Mouse (Mus musculus): Measurements from ENCODE around the gene Pprc1.

Gene Pprc1

DNA sequence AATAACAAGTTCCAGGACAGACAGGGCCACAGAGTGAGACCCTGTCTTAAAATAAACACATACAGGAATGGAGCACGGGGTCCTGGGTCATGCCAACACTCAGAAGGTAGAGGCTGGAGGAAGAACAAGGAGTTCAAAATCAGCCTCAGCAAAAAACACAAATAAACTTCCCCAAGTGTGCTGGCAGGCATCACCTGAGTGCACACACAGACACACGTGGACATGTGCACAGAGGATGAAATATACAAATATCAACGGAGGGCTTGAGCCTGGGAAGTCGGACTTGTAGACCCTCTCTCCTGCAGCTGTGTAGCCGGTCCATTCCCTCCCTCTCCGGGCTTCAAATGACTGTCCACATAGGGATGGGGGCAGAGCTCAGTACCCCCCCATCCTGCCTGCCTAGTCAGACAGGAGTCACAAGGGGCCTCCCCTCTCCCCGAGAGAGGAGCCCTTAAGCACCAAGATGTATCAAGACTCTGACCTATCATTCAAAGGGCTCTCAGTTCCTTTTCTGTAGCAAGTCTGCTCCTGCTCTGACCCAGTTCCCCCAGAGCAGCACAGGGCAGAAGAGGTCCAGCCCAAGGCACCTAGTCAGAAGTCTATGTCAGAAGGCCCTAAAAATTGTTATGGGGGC lies 3.3 kb upstream of the Pprc1 start:
- CTCF ChIA-PET, result interaction anchor here in 2 of 4 experiments (0.5 to 1.0 kb wide), 4 partner anchors 34 to 467 kb away, joined by 3 to 10 read pairs (median 4); no protein-coding TSS in a partner anchor

DNA sequence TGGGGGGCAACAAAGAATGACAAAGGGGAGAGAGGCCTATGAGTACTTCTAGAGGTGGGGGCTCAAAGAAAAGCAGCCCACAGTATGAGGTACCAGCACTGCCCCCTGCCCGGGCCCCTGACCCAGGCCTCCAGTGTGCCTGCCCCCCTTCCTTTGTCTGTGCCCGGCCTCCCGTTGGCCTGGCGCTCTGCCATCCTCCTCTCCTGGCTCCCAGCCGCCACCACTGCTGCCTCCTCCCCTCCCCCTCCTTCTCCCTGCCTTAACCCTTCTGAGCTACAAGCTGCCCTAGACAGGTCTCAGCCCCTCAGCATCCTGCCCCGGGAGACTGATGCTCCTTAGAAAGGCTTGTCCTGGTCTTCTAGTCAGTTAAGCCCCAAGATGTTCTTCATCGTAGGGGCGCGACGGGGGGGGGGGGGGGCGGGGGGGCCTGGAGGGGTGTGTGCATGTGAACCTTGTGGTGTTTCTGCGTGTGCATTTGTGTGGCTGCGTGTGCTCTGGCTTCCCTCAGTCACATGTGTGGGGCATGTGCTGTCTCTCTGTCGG lies 2.7 kb upstream of the Pprc1 start:
- CTCF ChIA-PET, result interaction anchor here in 2 of 4 experiments (0.5 to 1.0 kb wide), 5 partner anchors 15 to 468 kb away, joined by 3 to 10 read pairs (median 3); no protein-coding TSS in a partner anchor
- POLR2A ChIA-PET, result interaction anchor here in 2 of 4 experiments (0.6 to 10.9 kb wide), 6 partner anchors 10 to 949 kb away, joined by 3 to 154 read pairs (median 5); partner anchors contain the start of genes Armh3 (in 1 of the 2) and Nolc1 (in 1 of the 2)

More for the DNA sequence above, 3.3 kb upstream of the Pprc1 start:
- POLR2A ChIA-PET, result interaction anchor here in 2 of 4 experiments (0.6 to 10.9 kb wide), 6 partner anchors 9 to 31 kb away, joined by 3 to 154 read pairs (median 28); partner anchors contain the start of gene Nolc1 (in 1 of the 2)

DNA sequence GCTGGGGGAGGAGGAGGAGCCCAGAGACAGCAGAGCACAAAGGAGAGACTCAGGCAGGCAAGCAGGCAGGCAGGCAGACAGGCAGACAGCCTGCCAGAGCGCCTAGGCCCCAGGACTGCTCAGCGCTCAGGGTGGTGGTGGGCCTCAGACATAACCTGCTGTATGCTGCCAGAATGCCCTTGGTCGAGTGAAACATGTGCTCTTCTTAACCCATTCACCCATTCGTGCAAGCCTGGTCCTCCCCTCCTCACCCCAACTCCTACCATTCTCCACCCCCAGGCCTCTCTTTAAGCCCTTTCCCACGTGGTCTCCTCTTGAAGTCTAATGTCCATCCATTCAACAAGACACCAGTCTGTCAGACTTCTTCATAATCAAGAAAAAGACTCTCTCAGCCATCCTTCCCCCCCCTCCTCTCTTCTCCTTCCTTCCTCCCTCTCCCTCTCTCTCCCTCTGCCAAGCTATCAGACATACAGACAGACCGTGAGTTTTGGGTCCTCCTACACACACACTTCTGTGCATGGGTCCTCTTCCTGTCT lies 2.1 kb upstream of the Pprc1 start:
- POLR2A ChIA-PET, result interaction anchor here in 2 of 4 experiments (0.6 to 10.9 kb wide), 9 partner anchors 10 to 948 kb away, joined by 3 to 154 read pairs (median 6); partner anchors contain the start of genes Armh3 (in 1 of the 2) and Nolc1 (in 1 of the 2)
- CTCF ChIA-PET, result interaction anchor here in 2 of 4 experiments (0.6 to 1.0 kb wide), 3 partner anchors 15 to 468 kb away, joined by 3 read pairs; no protein-coding TSS in a partner anchor

DNA sequence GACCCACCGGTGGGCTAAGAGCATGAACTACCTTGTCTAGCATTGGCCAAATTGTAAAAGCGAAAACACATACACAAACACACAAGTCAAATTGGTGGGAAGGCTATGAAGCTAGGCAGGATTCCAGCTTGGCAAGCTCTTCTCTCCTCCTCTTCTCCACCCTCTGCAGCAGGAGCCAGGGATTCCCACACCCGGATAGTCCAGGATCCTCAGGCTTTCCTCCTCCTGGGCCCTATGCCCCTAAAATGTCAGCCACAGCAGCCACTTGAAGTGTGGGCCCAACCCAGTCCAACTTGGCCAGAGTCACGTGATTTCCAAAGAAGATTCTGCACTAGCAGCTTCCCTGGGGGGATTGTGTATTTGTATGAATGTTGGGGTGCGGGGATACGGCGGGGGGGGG lies 1.3 kb upstream of the Pprc1 start:
- ChIA-PET POLR2A (interaction anchor here (0.6 to 9.0 kb wide), 13 partner anchors 9 to 682 kb away, joined by 3 to 135 read pairs (median 5); partner anchors contain the start of genes Gbf1 (in 1 of the 4) and Nolc1 (in 1 of the 4)), CTCF (interaction anchor here in 2 of 4 experiments (0.6 to 0.7 kb wide), 3 partner anchors 227 to 749 kb away, joined by 3 to 5 read pairs (median 4); no protein-coding TSS in a partner anchor)

DNA sequence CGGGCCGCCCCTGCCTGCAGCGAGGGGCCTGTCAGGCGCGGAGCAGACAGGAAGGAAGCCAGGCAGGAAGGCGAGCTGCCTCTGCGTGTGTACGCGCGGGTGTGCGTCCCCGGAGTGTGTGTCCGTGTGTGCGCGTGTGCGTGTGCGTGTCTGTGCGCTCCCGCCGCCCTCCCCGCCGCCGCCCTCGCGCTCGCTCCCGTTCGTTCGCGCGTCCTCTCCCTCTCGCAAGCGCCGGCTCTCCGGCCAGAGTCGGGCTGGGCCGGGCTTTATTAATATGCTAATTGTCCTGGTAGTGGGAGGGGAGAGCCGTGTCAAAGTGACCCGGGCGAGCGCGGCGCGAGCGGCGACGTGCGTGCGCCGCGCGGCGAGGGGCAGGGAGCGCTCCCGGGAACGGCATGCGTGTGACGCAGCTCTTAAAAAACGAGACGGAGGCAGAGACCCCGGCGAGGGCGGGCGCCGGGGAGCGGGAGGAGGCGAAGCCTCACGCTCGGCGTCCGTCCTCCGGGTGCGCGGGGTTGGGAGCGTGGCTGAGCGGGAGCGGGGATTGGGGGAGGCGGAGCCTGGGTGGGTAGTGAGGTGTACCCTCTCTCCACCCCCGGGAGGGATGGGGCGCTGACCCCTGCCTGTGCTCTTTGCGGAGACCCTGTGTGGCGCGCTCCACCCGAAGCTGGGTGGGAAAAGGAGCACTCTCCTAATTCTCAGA lies 458 bp downstream of the Pprc1 start, which contains the start of gene Ldb1:
TSS of gene Ldb1 (minus strand) at position 222 of the 703 bp plus-strand sequence.
- POLR2A ChIA-PET, result interaction anchor here (0.5 to 6.6 kb wide), 32 partner anchors 8 to 653 kb away, joined by 3 to 275 read pairs (median 6); partner anchors contain the start of genes Nolc1 (in 3 of the 4), Hps6 (in 2 of the 4), Armh3 (in 1 of the 4) and Fbxl15 (in 1 of the 4)

DNA sequence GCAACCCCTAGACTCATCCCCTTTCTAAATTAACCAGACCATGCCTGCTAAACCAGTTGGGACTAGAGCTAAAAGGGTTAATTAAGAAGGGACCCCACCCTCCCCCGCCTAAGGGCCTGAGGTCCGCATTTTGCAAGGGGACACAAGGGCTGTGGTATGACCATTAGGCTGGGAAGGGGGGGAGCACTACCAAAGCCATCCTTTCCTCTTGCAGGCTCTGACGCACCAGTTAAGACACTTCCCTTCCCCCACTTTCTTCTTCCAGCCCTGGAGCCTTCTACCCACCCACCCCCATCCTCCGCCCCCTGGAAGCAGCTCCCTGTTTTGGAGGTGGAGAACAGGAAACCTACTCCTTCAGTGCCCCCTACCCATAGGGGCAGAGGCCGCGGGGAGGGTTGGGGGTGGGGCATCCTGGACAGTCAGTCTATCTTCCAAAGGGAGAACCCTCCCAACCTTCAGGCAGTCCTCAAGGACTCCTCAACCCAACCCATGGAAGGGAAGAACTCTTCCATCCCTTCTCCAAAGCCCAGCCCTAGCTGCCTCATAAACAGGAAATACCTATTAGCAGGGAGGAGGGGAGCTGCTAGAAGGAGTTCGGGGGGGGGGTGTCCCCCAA lies 1.1 kb downstream of the Pprc1 start:
- POLR2A ChIA-PET, result interaction anchor here (0.5 to 6.6 kb wide), 56 partner anchors 8 to 1770 kb away, joined by 3 to 275 read pairs (median 4); partner anchors contain the start of genes Nolc1 (in 4 of the 4), Hps6 (in 2 of the 4), Armh3 (in 1 of the 4) and Fbxl15 (in 1 of the 4)

More for the DNA sequence above, 458 bp downstream of the Pprc1 start, which contains the start of gene Ldb1:
- CTCF ChIA-PET, result interaction anchor here in 3 of 4 experiments (0.7 to 2.9 kb wide), 15 partner anchors 8 to 1397 kb away, joined by 3 to 9 read pairs (median 4); partner anchors contain the start of genes Nfkb2 (in 1 of the 3) and Sufu (in 1 of the 3)

DNA sequence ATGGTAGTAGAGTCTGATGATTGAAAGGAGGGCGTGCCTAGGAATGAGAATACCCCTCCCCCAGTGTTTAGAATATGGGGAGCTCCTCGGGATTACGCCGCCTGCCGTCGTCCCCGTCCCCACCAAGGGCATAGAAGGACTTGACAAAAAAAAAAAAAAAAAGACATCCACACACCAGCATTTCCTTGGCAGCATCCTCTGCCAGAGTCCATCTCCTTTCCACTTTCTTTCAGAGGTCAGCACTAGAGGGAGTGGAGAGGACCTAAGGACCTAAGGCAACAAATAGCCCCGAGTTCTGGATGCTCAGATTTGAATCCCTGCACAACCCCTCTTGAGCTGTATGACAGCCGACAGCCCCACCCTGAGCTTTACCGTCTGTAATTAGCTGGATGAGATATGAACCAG lies 1.9 kb downstream of the Pprc1 start:
- CTCF ChIA-PET, result interaction anchor here (0.6 to 2.9 kb wide), 16 partner anchors 8 to 503 kb away, joined by 3 to 9 read pairs (median 5); partner anchors contain the start of gene Nfkb2 (in 1 of the 4)
- POLR2A ChIA-PET, result interaction anchor here (0.6 to 6.6 kb wide), 46 partner anchors 8 to 811 kb away, joined by 3 to 275 read pairs (median 4); partner anchors contain the start of genes Nolc1 (in 3 of the 4), Hps6 (in 2 of the 4), Actr1a (in 1 of the 4) and Gbf1 (in 1 of the 4)

More for the DNA sequence above, 1.1 kb downstream of the Pprc1 start:
- CTCF ChIA-PET, result interaction anchor here (0.5 to 2.9 kb wide), 29 partner anchors 7 to 1396 kb away, joined by 3 to 9 read pairs (median 4); partner anchors contain the start of genes Nfkb2 (in 1 of the 4) and Sufu (in 1 of the 4)

DNA sequence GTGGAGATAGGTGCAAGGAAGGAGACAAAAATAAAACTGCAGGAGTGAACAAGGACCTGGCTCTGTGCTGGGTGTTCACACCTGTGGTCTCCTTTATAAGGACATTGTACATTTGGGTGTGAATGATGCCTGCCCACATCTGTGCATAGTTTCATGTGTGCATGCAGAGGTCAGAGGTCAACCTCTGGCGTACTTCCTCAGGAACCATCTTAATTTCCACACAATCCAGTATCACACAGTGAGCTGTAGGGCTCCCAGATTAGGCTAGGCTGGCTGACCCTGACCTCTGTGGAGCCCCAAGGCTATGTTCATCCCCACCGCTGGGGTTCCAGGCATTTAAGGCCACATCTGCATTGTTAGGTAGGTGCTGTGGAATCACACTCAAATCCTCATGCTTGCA lies 2.7 kb downstream of the Pprc1 start:
- ChIA-PET POLR2A (interaction anchor here (0.5 to 6.6 kb wide), 38 partner anchors 8 to 820 kb away, joined by 3 to 275 read pairs (median 4); partner anchors contain the start of genes Nolc1 (in 2 of the 4), Actr1a (in 1 of the 4), Hps6 (in 1 of the 4) and Kcnip2 (in 1 of the 4)), CTCF (interaction anchor here (0.6 to 2.9 kb wide), 6 partner anchors 8 to 749 kb away, joined by 4 to 8 read pairs (median 6); no protein-coding TSS in a partner anchor)

DNA sequence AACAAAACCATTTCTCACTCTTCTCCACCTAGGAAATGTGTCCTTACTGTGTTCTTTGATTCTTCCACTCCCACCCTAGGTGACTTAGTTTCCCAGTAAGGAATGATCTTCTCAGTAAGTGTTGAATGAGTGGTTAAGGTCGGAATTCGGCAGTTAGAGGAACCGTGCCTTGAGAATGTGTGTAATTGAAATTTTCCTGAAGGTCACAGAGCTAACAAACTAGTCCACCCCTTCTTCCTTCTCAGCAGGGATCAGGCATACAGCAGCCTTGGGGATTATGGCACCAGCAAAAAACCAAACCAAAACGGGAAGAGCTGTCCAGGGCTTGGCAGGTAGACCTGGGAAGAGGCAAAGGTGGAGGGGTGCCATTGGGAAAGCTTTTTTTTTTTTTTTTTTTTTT lies 4.4 kb downstream of the Pprc1 start:
- CTCF ChIA-PET, result interaction anchor here (0.5 to 2.1 kb wide), 9 partner anchors 9 to 461 kb away, joined by 3 to 8 read pairs (median 4); no protein-coding TSS in a partner anchor
- POLR2A ChIA-PET, result interaction anchor here (0.6 to 6.6 kb wide), 23 partner anchors 10 to 451 kb away, joined by 3 to 275 read pairs (median 5); partner anchors contain the start of genes Gbf1 (in 1 of the 4) and Nolc1 (in 1 of the 4)

DNA sequence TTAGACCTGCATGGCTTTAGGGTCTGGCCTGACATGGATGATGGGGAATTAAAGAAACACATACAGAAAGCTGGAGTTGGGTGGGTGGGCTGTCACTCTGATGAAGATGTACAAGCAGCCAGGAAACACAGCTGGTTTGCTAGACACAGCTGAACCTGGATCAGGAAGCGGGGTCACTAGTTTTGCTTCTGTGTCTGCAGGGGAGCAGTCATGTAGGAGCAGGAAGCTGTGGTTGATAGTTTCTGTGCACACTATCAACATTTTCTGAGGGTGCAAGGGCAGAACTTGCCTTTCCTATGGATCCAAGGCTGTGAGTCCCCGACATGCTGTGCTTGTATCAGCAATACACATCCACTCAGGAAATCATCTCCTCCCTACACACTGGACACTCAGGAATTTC lies 5.8 kb downstream of the Pprc1 start:
- ChIA-PET CTCF (no interaction called here), POLR2A (interaction anchor here in 3 of 4 experiments (0.6 to 6.6 kb wide), 13 partner anchors 9 to 827 kb away, joined by 3 to 275 read pairs (median 6); no protein-coding TSS in a partner anchor)

DNA sequence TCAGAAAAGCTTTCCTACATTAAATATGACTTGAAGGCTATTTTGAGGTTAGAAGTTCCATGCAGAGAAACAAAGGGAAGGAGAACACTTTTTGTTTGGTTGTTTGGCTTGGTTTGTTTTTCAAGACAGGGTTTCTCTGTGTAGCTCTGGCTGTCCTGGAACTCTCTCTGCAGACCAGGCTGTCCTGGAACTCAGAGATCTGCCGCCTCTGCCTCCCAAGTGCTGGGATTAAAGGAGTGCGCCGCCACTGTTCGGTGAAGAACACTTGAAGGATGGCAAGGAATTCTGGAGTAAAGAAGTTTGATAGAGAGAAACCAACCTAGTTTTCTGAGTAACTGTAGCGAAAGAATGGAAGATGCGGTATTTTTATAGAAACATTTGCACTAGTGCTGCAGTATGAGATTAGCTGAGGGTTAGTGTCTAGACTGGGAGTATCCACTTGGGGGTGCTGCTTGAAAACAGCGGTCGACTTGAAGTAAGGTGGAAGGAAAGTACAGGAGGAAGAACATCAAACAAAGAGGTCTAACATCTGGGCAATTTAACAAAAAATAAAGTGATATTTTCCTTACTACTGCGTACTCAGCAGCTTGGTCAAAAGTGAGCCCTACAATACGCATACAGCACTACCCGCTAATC lies 11.2 kb downstream of the Pprc1 start:
- ChIA-PET CTCF (interaction anchor here in 3 of 4 experiments (0.5 to 2.0 kb wide), 12 partner anchors 9 to 253 kb away, joined by 3 to 8 read pairs (median 4); partner anchors contain the start of genes Ldb1 (in 2 of the 3) and Pitx3 (in 1 of the 3)), POLR2A (interaction anchor here (0.6 to 24.5 kb wide), 24 partner anchors 7 to 257 kb away, joined by 3 to 800 read pairs (median 6); partner anchors contain the start of genes Ldb1 (in 3 of the 4), Nolc1 (in 3 of the 4), Pprc1 (in 2 of the 4) and Hps6 (in 1 of the 4))

DNA sequence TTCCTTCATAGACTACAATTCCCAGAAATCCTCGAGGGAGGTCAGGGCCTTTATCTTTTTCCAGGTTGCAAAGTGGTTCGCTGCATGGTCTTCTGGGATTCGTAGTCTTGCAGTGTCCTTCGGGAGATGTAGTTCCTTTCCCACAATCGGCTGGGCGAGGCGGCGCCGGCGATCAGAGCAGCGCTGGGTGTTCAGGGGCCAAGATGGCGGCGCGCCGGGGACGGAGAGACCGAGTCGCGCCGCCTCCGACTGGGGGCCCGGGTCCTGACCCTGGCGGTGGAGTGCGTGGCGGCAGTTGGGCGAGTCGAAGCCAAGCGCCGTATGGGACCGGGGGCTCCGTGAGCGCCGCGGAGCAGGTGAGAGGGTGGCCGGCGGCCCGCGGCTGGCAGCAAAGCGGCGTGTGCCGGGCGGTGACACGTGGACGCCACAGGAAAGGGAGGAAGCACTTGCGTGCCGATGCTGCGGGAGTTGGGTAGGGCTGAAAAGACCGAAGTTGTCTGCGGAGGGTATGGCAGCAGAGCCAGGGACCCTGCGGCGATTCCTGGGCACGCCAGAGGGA lies 11.8 kb downstream of the Pprc1 start:
- CTCF ChIA-PET, result interaction anchor here in 3 of 4 experiments (0.6 to 2.0 kb wide), 8 partner anchors 10 to 252 kb away, joined by 3 to 8 read pairs (median 4); partner anchors contain the start of genes Ldb1 (in 2 of the 3) and Pitx3 (in 1 of the 3)
- POLR2A ChIA-PET, result interaction anchor here (0.6 to 24.5 kb wide), 42 partner anchors 9 to 339 kb away, joined by 3 to 800 read pairs (median 4); partner anchors contain the start of genes Ldb1 (in 4 of the 4), Nolc1 (in 3 of the 4), Pprc1 (in 2 of the 4) and Actr1a (in 1 of the 4)

DNA sequence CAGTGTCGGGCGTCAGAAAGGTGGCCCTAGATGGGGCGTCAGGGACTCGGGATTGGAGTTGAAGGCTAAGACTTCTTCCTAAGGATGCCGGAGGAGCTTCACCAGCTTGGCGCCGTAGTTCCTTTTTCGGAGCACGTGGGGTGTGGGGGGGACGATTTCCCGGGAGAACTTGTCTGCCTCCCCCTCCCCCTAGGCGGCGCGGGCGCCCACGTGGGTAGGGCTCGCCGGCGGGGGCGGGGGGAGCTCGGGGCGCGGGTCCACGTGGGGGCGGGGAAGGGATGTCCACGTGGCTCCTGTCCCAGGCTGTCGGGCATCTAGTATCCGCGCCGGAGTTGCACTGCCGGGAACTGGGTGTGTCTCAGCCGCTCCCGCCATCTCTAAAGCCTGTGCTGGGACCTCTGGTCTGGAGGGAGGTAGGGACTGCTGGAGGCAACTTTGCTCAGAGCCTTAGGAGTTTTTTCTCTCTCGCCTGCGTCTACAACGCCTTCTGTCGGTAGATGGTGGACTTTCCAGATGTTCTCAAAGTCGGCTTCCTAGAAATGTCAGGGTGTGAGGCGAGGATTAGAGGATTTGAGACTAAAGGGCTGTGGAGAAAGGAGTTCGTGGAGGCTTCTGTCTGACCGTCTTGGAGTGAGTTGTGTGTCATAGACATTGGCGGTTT lies 12.4 kb downstream of the Pprc1 start:
- ChIA-PET POLR2A (interaction anchor here (0.6 to 24.5 kb wide), 39 partner anchors 9 to 1121 kb away, joined by 3 to 800 read pairs (median 4); partner anchors contain the start of genes Ldb1 (in 4 of the 4), Nolc1 (in 4 of the 4), Pprc1 (in 2 of the 4) and Actr1a (in 1 of the 4)), CTCF (interaction anchor here in 3 of 4 experiments (0.6 to 1.8 kb wide), 3 partner anchors 11 to 15 kb away, joined by 3 to 7 read pairs (median 6); partner anchors contain the start of gene Ldb1 (in 1 of the 3))

DNA sequence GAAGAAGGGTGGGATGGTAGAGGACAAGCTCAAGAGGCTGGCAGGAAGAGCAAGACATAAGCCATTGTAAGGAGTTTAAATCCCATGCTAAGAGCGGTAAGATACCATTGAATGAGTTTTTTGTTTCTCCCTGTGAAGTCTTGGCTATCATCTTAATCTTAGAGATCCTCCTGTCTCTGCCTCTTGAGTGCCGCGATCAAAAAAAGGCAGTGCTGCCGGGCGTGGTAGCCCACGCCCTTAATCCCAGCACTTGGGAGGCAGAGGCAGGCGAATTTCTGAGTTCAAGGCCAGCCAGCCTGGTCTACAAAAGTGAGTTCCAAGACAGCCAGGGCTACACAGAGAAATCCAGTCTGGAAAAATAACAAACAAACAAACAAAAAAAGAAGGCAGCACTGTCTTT lies 13.8 kb downstream of the Pprc1 start:
- CTCF ChIA-PET, result no interaction called here

More for the DNA sequence above, 13.8 kb downstream of the Pprc1 start:
- POLR2A ChIA-PET, result interaction anchor here in 3 of 4 experiments (0.6 to 24.5 kb wide), 15 partner anchors 9 to 338 kb away, joined by 4 to 800 read pairs (median 8); partner anchors contain the start of genes Ldb1 (in 2 of the 3), Nolc1 (in 2 of the 3), Pprc1 (in 2 of the 3) and Sufu (in 1 of the 3)
